Mouse (Mus musculus): ENCODE data around the gene Ltbp3. TPM values are rescaled to one million over a fixed set of nuclear protein-coding genes. Genes with fewer than 3 reads are reported as not detected.

Ltbp3 gene
- polyA plus RNA-seq, 1 experiment from 2014 or later, result 26.6 TPM

- WGBS, result under 1% methylated on average over 4 of the region's 4 CpGs
- Histone ChIP-seq H3K9me3 (replicated peaks) (no peaks in the 10 kb centered on the region), H3K27ac (peak overlapping the region; percentile 99), H3K36me3 (peaks cover 12% of the 10 kb centered on the region), H3K4me3 (peak overlapping the region; percentile 69), H3K4me2 (peak overlapping the region; percentile 85), H3K4me1 (replicated peaks) (peaks cover 40% of the 10 kb centered on the region), H3K9ac (peak overlapping the region; percentile 85), H3K27me3 (no peaks in the 10 kb centered on the region)
- ATAC-seq (replicated peaks; ENCODE audit: insufficient number of reproducible peaks, insufficient read depth, low FRiP score, low read depth), result no peak
These were observed 62.0 kb downstream of the Ltbp3 start for GRCm38 (mm10) chr19:5802787-5803040.

DNA sequence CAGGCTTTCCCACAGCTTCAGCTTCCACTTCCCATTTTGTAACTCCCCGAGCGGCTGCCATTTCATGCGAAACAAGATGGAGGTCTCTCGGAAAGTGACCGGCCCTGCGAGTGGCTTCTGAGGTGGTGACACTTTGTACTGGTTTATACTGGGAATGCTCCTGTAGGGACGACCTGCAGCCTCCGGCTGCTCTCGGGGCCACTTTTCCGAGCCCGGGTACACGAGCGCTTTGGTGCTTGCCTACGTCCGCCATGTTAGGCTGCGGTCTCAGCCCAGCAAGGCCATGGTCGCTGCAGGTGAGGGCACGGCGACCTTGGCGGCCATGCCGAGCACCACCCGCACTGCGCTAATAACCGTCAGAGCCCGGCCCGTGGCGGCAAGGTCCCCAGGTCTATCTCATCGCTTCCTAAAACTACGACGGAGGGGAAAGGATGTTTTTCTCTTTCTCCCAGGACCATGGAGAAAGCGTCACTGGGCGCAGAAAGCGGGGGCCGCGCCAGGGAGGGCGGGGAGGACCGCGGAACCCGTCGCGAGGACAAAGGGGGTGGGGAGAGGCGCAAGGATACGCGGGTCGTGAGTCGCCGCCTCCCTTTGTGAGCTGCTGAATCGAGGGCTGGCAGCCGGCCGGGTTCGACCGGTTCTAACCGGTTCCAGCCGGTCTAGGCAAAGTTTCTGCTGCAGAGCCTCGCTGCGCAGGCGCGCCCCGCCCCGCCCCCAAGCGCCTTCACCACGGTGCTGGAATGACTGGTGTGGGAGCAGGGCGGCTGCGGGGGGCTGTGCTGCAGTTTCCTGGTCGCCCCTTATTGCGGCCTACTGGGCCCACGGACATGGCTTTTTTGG lies 62.6 kb downstream of the Ltbp3 start:
- peak; percentile 96 for ATAC-seq (replicated peaks; ENCODE audit: insufficient number of reproducible peaks, insufficient read depth, low FRiP score, low read depth)
- Histone ChIP-seq H3K27me3 (no peaks in the 10 kb centered on the region), H3K4me1 (replicated peaks) (peaks cover 43% of the 10 kb centered on the region), H3K27ac (peak overlapping the region; percentile 99), H3K4me3 (peak overlapping the region; percentile 69), H3K9me3 (replicated peaks) (no peaks in the 10 kb centered on the region), H3K9ac (peak overlapping the region; percentile 85), H3K4me2 (peak overlapping the region; percentile 85), H3K36me3 (peaks cover 8% of the 10 kb centered on the region; the same call in 1 of the 2 replicates)
- WGBS, result under 1% methylated on average over 67 of the region's 67 CpGs

GRCm38 (mm10) chr19:5803881-5804279 lies 63.2 kb downstream of the Ltbp3 start:
- Histone ChIP-seq H3K4me3 (peak overlapping the region; percentile 69), H3K9me3 (replicated peaks) (no peaks in the 10 kb centered on the region), H3K27ac (peak overlapping the region; percentile 99), H3K27me3 (no peaks in the 10 kb centered on the region), H3K4me1 (replicated peaks) (peaks cover 49% of the 10 kb centered on the region), H3K36me3 (peaks cover 3% of the 10 kb centered on the region; the same call in 1 of the 2 replicates), H3K9ac (peak overlapping the region; percentile 71), H3K4me2 (peak overlapping the region; percentile 85)
- no peak for ATAC-seq (replicated peaks; ENCODE audit: insufficient number of reproducible peaks, insufficient read depth, low FRiP score, low read depth)
- WGBS, result 1% methylated on average over 16 of the region's 16 CpGs

DNA sequence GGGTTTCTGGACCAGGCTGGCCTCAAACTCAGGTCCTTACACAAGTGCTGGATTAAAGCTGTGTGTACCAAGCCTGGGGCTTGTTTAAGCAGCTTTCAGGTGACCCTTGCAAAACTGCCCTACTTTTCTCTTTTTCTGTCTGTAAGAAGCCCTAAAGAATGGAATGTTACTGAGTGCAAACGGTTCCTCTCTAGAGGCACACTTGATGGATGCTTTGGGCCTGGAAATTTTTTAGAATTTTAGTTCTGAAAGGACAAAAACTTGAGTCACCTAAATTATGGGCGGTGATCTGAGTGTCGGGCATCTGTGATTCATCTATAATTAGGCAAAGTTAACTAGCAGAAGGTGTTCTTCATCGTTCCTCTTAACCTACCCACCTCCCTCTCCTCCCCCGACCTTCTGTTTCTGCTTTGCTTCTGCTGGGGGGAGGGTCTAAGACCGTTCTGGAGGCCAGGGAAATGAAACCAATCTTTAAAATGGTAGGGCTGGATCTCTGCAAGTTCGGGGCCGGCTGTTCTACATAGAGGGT lies 63.7 kb downstream of the Ltbp3 start:
- H3K4me3 ChIP-seq, result peak overlapping the region; percentile 69; the same call in 1 of the 2 replicates
- peak overlapping the region; percentile 85 for H3K4me2 ChIP-seq
- no peaks in the 10 kb centered on the region for H3K27me3 ChIP-seq
- H3K4me1 ChIP-seq (replicated peaks), result peaks cover 53% of the 10 kb centered on the region
- WGBS, result 29% methylated on average over 8 of the region's 8 CpGs
- no peaks in the 10 kb centered on the region for H3K36me3 ChIP-seq
- no peak for ATAC-seq (replicated peaks; ENCODE audit: insufficient number of reproducible peaks, insufficient read depth, low FRiP score, low read depth)
- peak overlapping the region; percentile 99 for H3K27ac ChIP-seq
- no peaks in the 10 kb centered on the region for H3K9me3 ChIP-seq (replicated peaks)
- peak overlapping the region; percentile 71 for H3K9ac ChIP-seq

DNA sequence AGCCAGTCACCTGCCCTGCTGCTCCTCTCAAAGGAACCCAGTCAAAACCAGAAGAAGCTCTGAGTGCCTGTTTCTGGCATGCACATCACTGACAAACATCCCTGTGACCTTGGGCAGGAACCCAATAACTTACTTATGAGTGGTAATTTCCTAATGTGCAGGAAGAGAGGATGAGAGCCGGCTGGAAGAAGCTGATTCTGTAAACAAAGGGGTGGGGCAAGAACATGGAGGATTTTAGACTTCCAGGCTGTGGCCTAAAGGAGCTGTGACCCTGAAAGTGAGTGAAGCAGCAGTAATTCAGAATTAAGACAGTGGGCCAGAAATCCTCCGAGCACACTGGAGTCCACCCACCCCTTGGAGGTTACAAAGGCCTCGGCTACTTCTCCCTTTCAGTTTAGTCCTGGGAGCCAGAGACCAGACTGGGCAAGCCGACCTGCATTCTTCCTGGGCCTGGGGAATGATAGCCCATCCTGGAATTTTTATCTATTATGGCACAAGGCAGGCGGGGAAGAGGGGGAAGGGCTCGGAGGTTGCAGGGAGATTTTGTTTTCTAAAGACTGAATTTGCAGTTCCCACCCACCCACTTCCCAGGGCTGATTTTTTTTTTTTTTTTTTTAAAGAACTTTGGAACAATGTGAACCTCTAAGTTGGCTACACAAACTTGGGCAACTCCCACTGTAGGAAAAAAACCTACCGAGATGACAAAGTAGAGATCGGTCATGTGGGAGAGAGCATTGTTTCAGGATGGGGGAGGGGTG lies 65.5 kb downstream of the Ltbp3 start:
- Histone ChIP-seq H3K9me3 (replicated peaks) (no peaks in the 10 kb centered on the region), H3K36me3 (no peaks in the 10 kb centered on the region), H3K4me1 (replicated peaks) (peaks cover 71% of the 10 kb centered on the region), H3K4me3 (no peak overlapping the region), H3K27me3 (no peaks in the 10 kb centered on the region), H3K4me2 (peak overlapping the region; percentile 44), H3K9ac (peak overlapping the region; percentile 43; the same call in 1 of the 2 replicates), H3K27ac (peak overlapping the region; percentile 99)
- 3% methylated on average over 8 of the region's 8 CpGs for WGBS
- no peak for ATAC-seq (replicated peaks; ENCODE audit: insufficient number of reproducible peaks, insufficient read depth, low FRiP score, low read depth)

DNA sequence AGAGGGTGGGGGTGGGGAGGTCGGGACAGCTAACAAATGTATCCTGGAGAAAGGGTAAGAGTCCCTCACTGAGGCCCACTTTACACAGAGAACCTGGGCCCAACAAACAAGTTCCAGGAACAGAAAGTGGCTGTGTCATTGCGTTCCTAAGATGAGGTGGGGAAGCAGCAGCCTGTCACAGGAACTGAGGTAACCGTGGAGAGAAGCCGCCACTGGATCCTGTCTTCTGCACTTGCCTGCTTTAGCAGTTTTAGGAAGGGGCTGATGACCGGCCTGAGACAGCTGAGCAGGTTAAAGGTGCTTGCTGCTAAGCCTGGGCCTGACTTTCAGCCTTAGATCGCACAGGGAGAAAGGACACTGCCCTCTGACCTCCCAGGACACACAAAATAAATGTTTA lies 66.1 kb downstream of the Ltbp3 start:
- Histone ChIP-seq H3K4me1 (replicated peaks) (peaks cover 77% of the 10 kb centered on the region), H3K4me2 (no peak overlapping the region), H3K36me3 (no peaks in the 10 kb centered on the region), H3K9me3 (replicated peaks) (no peaks in the 10 kb centered on the region), H3K27me3 (no peaks in the 10 kb centered on the region), H3K27ac (peak overlapping the region; percentile 99), H3K9ac (peak overlapping the region; percentile 35; the same call in 1 of the 2 replicates), H3K4me3 (no peak overlapping the region)
- no peak for ATAC-seq (replicated peaks; ENCODE audit: insufficient number of reproducible peaks, insufficient read depth, low FRiP score, low read depth)
- WGBS, result 30% methylated on average over 6 of the region's 6 CpGs

- Histone ChIP-seq H3K4me1 (replicated peaks) (peaks cover 86% of the 10 kb centered on the region), H3K27ac (peak overlapping the region; percentile 99), H3K4me2 (no peak overlapping the region), H3K9me3 (replicated peaks) (no peaks in the 10 kb centered on the region), H3K36me3 (no peaks in the 10 kb centered on the region), H3K4me3 (no peak overlapping the region), H3K9ac (no peak overlapping the region), H3K27me3 (no peaks in the 10 kb centered on the region)
- WGBS, result 71% methylated on average over 3 of the region's 3 CpGs
- no peak for ATAC-seq (replicated peaks; ENCODE audit: insufficient number of reproducible peaks, insufficient read depth, low FRiP score, low read depth)
These were observed 67.0 kb downstream of the Ltbp3 start for GRCm38 (mm10) chr19:5807740-5808139.

Other genes with a start within 250 kb of the Ltbp3 start
- gene 1700020D05Rik, start 237.1 kb upstream of the Ltbp3 start, polyA plus RNA-seq (2015; fragmentation: Nextera tagmentation; extraction: Ambion mirVana), result 0.14 and 0.16 TPM in 2 replicates
- gene Snx32, start 230.4 kb upstream of the Ltbp3 start, polyA plus RNA-seq (2015; fragmentation: Nextera tagmentation; extraction: Ambion mirVana), result 15.8 and 17.6 TPM in 2 replicates
- gene Ovol1, start 180.3 kb upstream of the Ltbp3 start, polyA plus RNA-seq (2015; fragmentation: Nextera tagmentation; extraction: Ambion mirVana), result 0.25 and 0.87 TPM in 2 replicates
- 2.0 and 4.5 TPM in 2 replicates for gene Ap5b1, start 172.9 kb upstream of the Ltbp3 start, polyA plus RNA-seq (2015; fragmentation: Nextera tagmentation; extraction: Ambion mirVana)
- gene Rnaseh2c, start 139.0 kb upstream of the Ltbp3 start, polyA plus RNA-seq (2015; fragmentation: Nextera tagmentation; extraction: Ambion mirVana), result 89.7 and 96.1 TPM in 2 replicates
- gene Kat5, start 130.7 kb upstream of the Ltbp3 start, polyA plus RNA-seq (2015; fragmentation: Nextera tagmentation; extraction: Ambion mirVana), result 29.6 and 35.3 TPM in 2 replicates
- gene Rela, start 103.4 kb upstream of the Ltbp3 start, polyA plus RNA-seq (2015; fragmentation: Nextera tagmentation; extraction: Ambion mirVana), result 33.2 and 46.7 TPM in 2 replicates
- 20.6 and 33.5 TPM in 2 replicates for gene Sipa1, start 77.2 kb upstream of the Ltbp3 start, polyA plus RNA-seq (2015; fragmentation: Nextera tagmentation; extraction: Ambion mirVana)
- 23.7 and 29.6 TPM in 2 replicates for gene Map3k11, start 52.2 kb upstream of the Ltbp3 start, polyA plus RNA-seq (2015; fragmentation: Nextera tagmentation; extraction: Ambion mirVana)
- gene Pcnx3, start 52.0 kb upstream of the Ltbp3 start, polyA plus RNA-seq (2015; fragmentation: Nextera tagmentation; extraction: Ambion mirVana), result 8.9 and 14.2 TPM in 2 replicates
- 0.40 TPM in 1 of 2 replicates, not detected in the other for gene Kcnk7, start 36.5 kb upstream of the Ltbp3 start, polyA plus RNA-seq (2015; fragmentation: Nextera tagmentation; extraction: Ambion mirVana)
- 82.6 and 84.3 TPM in 2 replicates for gene Ehbp1l1, start 14.6 kb upstream of the Ltbp3 start, polyA plus RNA-seq (2015; fragmentation: Nextera tagmentation; extraction: Ambion mirVana)
- gene Fam89b, start 11.3 kb upstream of the Ltbp3 start, polyA plus RNA-seq (2015; fragmentation: Nextera tagmentation; extraction: Ambion mirVana), result 68.1 and 82.4 TPM in 2 replicates
- 53.5 and 65.9 TPM in 2 replicates for gene Scyl1, start 30.5 kb downstream of the Ltbp3 start, polyA plus RNA-seq (2015; fragmentation: Nextera tagmentation; extraction: Ambion mirVana)
- 25.1 and 35.1 TPM in 2 replicates for gene Frmd8, start 134.4 kb downstream of the Ltbp3 start, polyA plus RNA-seq (2015; fragmentation: Nextera tagmentation; extraction: Ambion mirVana)
- gene Slc25a45, start 136.9 kb downstream of the Ltbp3 start, polyA plus RNA-seq (2015; fragmentation: Nextera tagmentation; extraction: Ambion mirVana), result 3.2 and 4.2 TPM in 2 replicates
- gene Tigd3, start 153.2 kb downstream of the Ltbp3 start, polyA plus RNA-seq (2015; fragmentation: Nextera tagmentation; extraction: Ambion mirVana), result 1.2 and 2.0 TPM in 2 replicates
- 81.9 and 106 TPM in 2 replicates for gene Dpf2, start 172.1 kb downstream of the Ltbp3 start, polyA plus RNA-seq (2015; fragmentation: Nextera tagmentation; extraction: Ambion mirVana)
- 10.4 and 13.0 TPM in 2 replicates for gene Cdc42ep2, start 183.9 kb downstream of the Ltbp3 start, polyA plus RNA-seq (2015; fragmentation: Nextera tagmentation; extraction: Ambion mirVana)
- gene Pola2, start 223.3 kb downstream of the Ltbp3 start, polyA plus RNA-seq (2015; fragmentation: Nextera tagmentation; extraction: Ambion mirVana), result 35.8 and 48.9 TPM in 2 replicates
- not detected in 2 replicates for gene Slc22a20, start 245.2 kb downstream of the Ltbp3 start, polyA plus RNA-seq (2015; fragmentation: Nextera tagmentation; extraction: Ambion mirVana)